Mouse (Mus musculus) forebrain, embryonic 15.5 days (tissue): ENCODE measurements around the gene Cubn. TPM values are rescaled to one million over a fixed set of nuclear protein-coding genes. Genes with fewer than 3 reads are reported as not detected.
A peak's percentile ranks its signal among the peaks of the same experiment; 100 is the strongest.

ENCODE experiments used
- ATAC-seq: fragments of 200-750 bp; cut with Nextera tagmentation; replicated peaks from 2 replicates; pipeline ENCODE4 v1.8.0; 2017; ENCODE audit warnings: mild to moderate bottlenecking, moderate TSS enrichment, moderate library complexity
- H3K27ac ChIP-seq: fragments of 300-500 bp; sonication (generic); replicated peaks from 2 replicates; pipeline ENCODE4 v1.5.1; 2015; ENCODE audit warnings: mild to moderate bottlenecking, inconsistent platforms
- H3K27me3 ChIP-seq: fragments of 300-500 bp; sonication (generic); 2 replicates; pipeline ENCODE4 v1.6.1; 2015; ENCODE audit warnings: inconsistent platforms
- H3K36me3 ChIP-seq: fragments of 300-500 bp; sonication (generic); 2 replicates; pipeline ENCODE4 v1.6.1; 2015; ENCODE audit warnings: mild to moderate bottlenecking, inconsistent platforms
- H3K4me1 ChIP-seq: fragments of 300-500 bp; sonication (generic); 2 replicates; pipeline ENCODE4 v1.6.1; 2015; ENCODE audit warnings: inconsistent platforms
- H3K4me2 ChIP-seq: fragments of 300-500 bp; sonication (generic); replicated peaks from 2 replicates; pipeline ENCODE4 v1.6.1; 2015; ENCODE audit warnings: mild to moderate bottlenecking, inconsistent platforms
- H3K4me3 ChIP-seq: fragments of 300-500 bp; sonication (generic); 2 replicates; pipeline ENCODE4 v1.5.1; 2015; ENCODE audit warnings: mild to moderate bottlenecking, inconsistent platforms
- H3K9ac ChIP-seq: fragments of 300-500 bp; sonication (generic); replicated peaks from 2 replicates; pipeline ENCODE4 v1.6.1; 2015; ENCODE audit warnings: mild to moderate bottlenecking, inconsistent platforms
- H3K9me3 ChIP-seq: fragments of 300-500 bp; sonication (generic); 2 replicates; pipeline ENCODE4 v1.6.1; 2016; ENCODE audit warnings: inconsistent platforms
- WGBS: fragments of 180-500 bp; shearing (Covaris S2); methylation state at CpG from one replicate; pipeline ENCODE4 v1.1.7; 2015; ENCODE audit warnings: mixed read lengths; 5-methylcytosine and 5-hydroxymethylcytosine counted together
- polyA plus RNA-seq: library from polyadenylated mRNA; unstranded; fragments of >200 nt; fragmentation: Nextera tagmentation; extraction: Ambion mirVana; gene quantifications from 2 replicates; pipeline ENCODE4 v1.2.1, GENCODE M21; 2015

The Cubn gene
- polyA plus RNA-seq, 1 experiment from 2014 or later = 0.19 TPM

DNA sequence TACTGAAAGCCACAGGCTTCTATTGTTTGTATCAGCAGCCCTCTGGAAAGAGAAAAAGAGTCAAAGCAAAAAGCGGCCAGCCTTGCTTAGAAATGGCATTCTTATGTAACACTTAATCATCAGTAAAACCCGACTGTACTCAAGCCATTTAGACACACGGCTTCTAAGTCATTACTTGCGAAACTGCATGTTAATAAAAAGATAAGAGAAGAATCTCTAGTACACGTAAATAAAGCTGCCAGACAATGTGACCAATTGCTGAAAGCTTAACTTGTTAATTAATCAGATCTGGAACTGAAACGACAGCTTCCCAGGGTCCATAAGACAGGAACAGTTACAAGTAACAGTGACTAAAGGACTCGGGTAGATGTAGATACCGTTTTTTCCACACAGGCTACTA lies 30.5 kb upstream of the Cubn start:
- Histone ChIP-seq H3K27ac (no peak overlapping the region), H3K27me3 (no peaks in the 10 kb centered on the region), H3K4me2 (no peak overlapping the region), H3K4me1 (peaks cover 9% of the 10 kb centered on the region; the same call in 1 of the 2 replicates), H3K36me3 (peaks cover 3% of the 10 kb centered on the region; the same call in 1 of the 2 replicates), H3K9ac (no peak overlapping the region), H3K9me3 (no peaks in the 10 kb centered on the region), H3K4me3 (no peak overlapping the region)
- WGBS = 17% methylated on average over 8 of the region's 8 CpGs
- ATAC-seq = no peak

DNA sequence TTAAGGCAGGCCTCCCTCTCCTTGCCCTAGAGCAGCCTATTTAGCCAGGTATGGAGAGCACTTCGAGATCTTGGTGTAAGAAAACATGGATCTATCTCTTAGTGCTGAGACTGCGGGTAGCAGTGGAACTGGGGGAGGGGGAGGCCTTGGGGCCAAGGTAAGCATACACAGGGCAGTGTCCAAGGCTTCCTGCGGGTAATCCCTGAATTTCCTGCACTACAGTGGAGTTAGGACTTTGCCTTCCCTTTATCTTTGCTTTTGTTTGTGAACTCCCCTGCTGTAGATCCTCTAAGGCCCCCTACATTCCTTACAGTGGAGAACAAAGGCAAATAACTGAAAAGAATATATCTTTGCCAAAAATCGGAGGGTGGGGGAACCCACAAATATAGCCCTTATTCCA lies 23.3 kb upstream of the Cubn start:
- H3K27me3 ChIP-seq = no peaks in the 10 kb centered on the region
- no peaks in the 10 kb centered on the region for H3K4me1 ChIP-seq
- no peaks in the 10 kb centered on the region for H3K9me3 ChIP-seq
- H3K9ac ChIP-seq = no peak overlapping the region
- peaks cover 3% of the 10 kb centered on the region; the same call in 1 of the 2 replicates for H3K36me3 ChIP-seq
- no peak for ATAC-seq
- H3K4me2 ChIP-seq = no peak overlapping the region
- no peak overlapping the region for H3K4me3 ChIP-seq
- 44% methylated on average over 4 of the region's 4 CpGs for WGBS
- H3K27ac ChIP-seq = no peak overlapping the region

- no peak for ATAC-seq
- H3K36me3 ChIP-seq = no peaks in the 10 kb centered on the region
- 96% methylated on average over 2 of the region's 2 CpGs for WGBS
- H3K4me3 ChIP-seq = no peak overlapping the region
- H3K27ac ChIP-seq = no peak overlapping the region
- H3K27me3 ChIP-seq = no peaks in the 10 kb centered on the region
- H3K4me1 ChIP-seq = 0 out of 2 replicates have a peak, but pooled peaks cover 2% of the 10 kb centered on the region
- no peak overlapping the region for H3K4me2 ChIP-seq
- H3K9ac ChIP-seq = no peak overlapping the region
- H3K9me3 ChIP-seq = no peaks in the 10 kb centered on the region
Observed at GRCm38 (mm10) chr2:13502717-13503116, 11.1 kb upstream of the Cubn start.

DNA sequence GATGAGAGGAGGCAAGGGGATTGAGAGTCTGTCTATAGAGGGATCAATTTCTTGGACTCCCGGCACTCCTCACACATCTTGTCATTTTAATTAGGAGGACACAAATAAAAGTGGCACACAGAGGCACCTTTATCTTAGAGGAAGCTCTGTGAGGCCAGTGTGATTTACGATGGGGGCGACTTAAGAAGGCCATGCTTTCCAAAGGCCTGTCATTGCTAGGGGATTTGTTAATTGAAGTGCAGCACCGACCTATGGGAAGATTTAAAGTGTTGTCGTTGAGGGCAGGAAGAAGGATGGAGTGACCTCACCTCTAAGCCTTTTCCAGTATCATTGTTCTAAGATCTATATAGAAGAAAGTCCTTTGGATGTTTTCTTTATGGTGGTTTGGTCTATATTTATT lies 9.9 kb upstream of the Cubn start:
- no peaks in the 10 kb centered on the region for H3K9me3 ChIP-seq
- H3K4me1 ChIP-seq = 0 out of 2 replicates have a peak, but pooled peaks cover 2% of the 10 kb centered on the region
- no peaks in the 10 kb centered on the region for H3K27me3 ChIP-seq
- 10% methylated on average over 5 of the region's 5 CpGs for WGBS
- ATAC-seq = no peak
- no peak overlapping the region for H3K9ac ChIP-seq
- H3K4me2 ChIP-seq = no peak overlapping the region
- no peaks in the 10 kb centered on the region for H3K36me3 ChIP-seq
- no peak overlapping the region for H3K4me3 ChIP-seq
- H3K27ac ChIP-seq = no peak overlapping the region

GRCm38 (mm10) chr2:13500298-13500999 lies 8.8 kb upstream of the Cubn start:
- peak; percentile 80 for ATAC-seq
- H3K4me1 ChIP-seq = 0 out of 2 replicates have a peak, but pooled peaks cover 2% of the 10 kb centered on the region
- H3K9me3 ChIP-seq = no peaks in the 10 kb centered on the region
- no peak overlapping the region for H3K27ac ChIP-seq
- H3K4me2 ChIP-seq = no peak overlapping the region
- no peaks in the 10 kb centered on the region for H3K36me3 ChIP-seq
- WGBS = 26% methylated on average over 5 of the region's 5 CpGs
- H3K4me3 ChIP-seq = no peak overlapping the region
- no peaks in the 10 kb centered on the region for H3K27me3 ChIP-seq
- H3K9ac ChIP-seq = no peak overlapping the region

GRCm38 (mm10) chr2:13499196-13499595 lies 7.6 kb upstream of the Cubn start:
- Histone ChIP-seq H3K4me2 (no peak overlapping the region), H3K27ac (no peak overlapping the region), H3K4me3 (no peak overlapping the region), H3K9ac (no peak overlapping the region), H3K4me1 (0 out of 2 replicates have a peak, but pooled peaks cover 2% of the 10 kb centered on the region), H3K9me3 (no peaks in the 10 kb centered on the region), H3K27me3 (no peaks in the 10 kb centered on the region), H3K36me3 (no peaks in the 10 kb centered on the region)
- ATAC-seq = no peak
- WGBS = 91% methylated on average over 7 of the region's 7 CpGs

GRCm38 (mm10) chr2:13496087-13496486 lies 4.5 kb upstream of the Cubn start:
- Histone ChIP-seq H3K9ac (no peak overlapping the region), H3K27ac (no peak overlapping the region), H3K36me3 (no peaks in the 10 kb centered on the region), H3K4me3 (no peak overlapping the region), H3K4me2 (no peak overlapping the region), H3K9me3 (no peaks in the 10 kb centered on the region), H3K4me1 (no peaks in the 10 kb centered on the region), H3K27me3 (no peaks in the 10 kb centered on the region)
- 84% methylated on average over 2 of the region's 2 CpGs for WGBS
- no peak for ATAC-seq

GRCm38 (mm10) chr2:13492927-13493326 lies 1.3 kb upstream of the Cubn start:
- no peaks in the 10 kb centered on the region for H3K36me3 ChIP-seq
- H3K9ac ChIP-seq = no peak overlapping the region
- H3K4me1 ChIP-seq = no peaks in the 10 kb centered on the region
- H3K9me3 ChIP-seq = no peaks in the 10 kb centered on the region
- no peak overlapping the region for H3K27ac ChIP-seq
- H3K4me3 ChIP-seq = no peak overlapping the region
- no peak overlapping the region for H3K4me2 ChIP-seq
- ATAC-seq = no peak
- 77% methylated on average over 4 of the region's 4 CpGs for WGBS
- no peaks in the 10 kb centered on the region for H3K27me3 ChIP-seq

GRCm38 (mm10) chr2:13490480-13490879 lies 1.1 kb downstream of the Cubn start:
- Histone ChIP-seq H3K27me3 (no peaks in the 10 kb centered on the region), H3K4me2 (no peak overlapping the region), H3K27ac (no peak overlapping the region), H3K36me3 (no peaks in the 10 kb centered on the region), H3K9ac (no peak overlapping the region), H3K4me3 (no peak overlapping the region), H3K4me1 (no peaks in the 10 kb centered on the region), H3K9me3 (no peaks in the 10 kb centered on the region)
- no peak for ATAC-seq
- 93% methylated on average over 2 of the region's 2 CpGs for WGBS

DNA sequence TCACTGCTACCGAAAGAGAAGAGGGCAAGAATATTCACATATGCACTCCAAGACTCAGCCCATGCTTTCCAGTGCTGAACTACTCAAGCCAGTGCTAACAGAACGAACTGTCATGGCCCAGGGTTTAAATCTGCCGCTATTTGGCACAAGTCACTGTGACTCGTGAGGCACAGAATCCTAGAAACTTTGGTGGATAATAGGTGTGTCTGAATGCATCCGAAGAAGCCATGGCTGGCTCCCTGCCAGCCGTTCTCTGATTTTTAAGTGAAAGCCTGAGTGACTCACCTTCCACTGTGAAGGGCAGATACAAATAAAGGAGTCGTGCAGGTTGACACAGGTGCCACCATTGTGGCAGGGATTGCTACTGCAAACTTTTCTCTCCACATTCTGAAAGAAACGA lies 5.1 kb downstream of the Cubn start:
- Histone ChIP-seq H3K27ac (no peak overlapping the region), H3K4me3 (no peak overlapping the region), H3K27me3 (no peaks in the 10 kb centered on the region), H3K4me2 (no peak overlapping the region), H3K36me3 (no peaks in the 10 kb centered on the region), H3K4me1 (no peaks in the 10 kb centered on the region), H3K9me3 (no peaks in the 10 kb centered on the region), H3K9ac (no peak overlapping the region)
- ATAC-seq = no peak
- 65% methylated on average over 8 of the region's 8 CpGs for WGBS

GRCm38 (mm10) chr2:13484566-13484965 lies 7.0 kb downstream of the Cubn start:
- WGBS = 86% methylated on average over 3 of the region's 3 CpGs
- H3K27me3 ChIP-seq = no peaks in the 10 kb centered on the region
- H3K36me3 ChIP-seq = no peaks in the 10 kb centered on the region
- H3K4me3 ChIP-seq = no peak overlapping the region
- ATAC-seq = no peak
- H3K9ac ChIP-seq = no peak overlapping the region
- no peak overlapping the region for H3K27ac ChIP-seq
- no peaks in the 10 kb centered on the region for H3K4me1 ChIP-seq
- no peaks in the 10 kb centered on the region for H3K9me3 ChIP-seq
- no peak overlapping the region for H3K4me2 ChIP-seq

DNA sequence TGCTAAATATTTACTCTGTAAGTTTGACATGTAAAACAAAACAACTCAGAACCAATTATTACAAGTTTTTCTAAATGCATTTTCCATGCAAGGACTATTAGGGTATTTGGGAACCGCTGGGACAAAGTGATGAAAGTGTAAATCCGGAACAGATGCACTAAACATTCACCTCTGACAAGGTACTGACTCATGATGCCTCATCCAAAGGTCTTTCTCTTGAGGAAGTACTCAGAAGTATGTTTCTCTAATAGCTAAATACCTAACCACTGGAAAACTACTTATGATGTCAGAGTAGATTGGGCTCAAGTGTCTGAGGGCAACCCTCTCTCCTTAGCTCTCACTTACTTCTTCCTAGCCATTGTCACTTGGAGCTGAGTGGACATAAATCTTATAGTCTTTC lies 10.9 kb downstream of the Cubn start:
- Histone ChIP-seq H3K9ac (no peak overlapping the region), H3K27ac (no peak overlapping the region), H3K36me3 (no peaks in the 10 kb centered on the region), H3K4me2 (no peak overlapping the region), H3K27me3 (no peaks in the 10 kb centered on the region), H3K4me1 (no peaks in the 10 kb centered on the region), H3K9me3 (no peaks in the 10 kb centered on the region), H3K4me3 (no peak overlapping the region)
- no peak for ATAC-seq
- WGBS = 89% methylated on average over 2 of the region's 2 CpGs

GRCm38 (mm10) chr2:13479165-13479564 lies 12.4 kb downstream of the Cubn start:
- 91% methylated on average over 7 of the region's 7 CpGs for WGBS
- Histone ChIP-seq H3K4me2 (no peak overlapping the region), H3K27me3 (no peaks in the 10 kb centered on the region), H3K9ac (no peak overlapping the region), H3K4me3 (no peak overlapping the region), H3K9me3 (no peaks in the 10 kb centered on the region), H3K4me1 (no peaks in the 10 kb centered on the region), H3K27ac (no peak overlapping the region), H3K36me3 (no peaks in the 10 kb centered on the region)
- ATAC-seq = no peak
